Mouse (Mus musculus) neural tube, embryonic 14.5 days (tissue): ENCODE results near the gene Thbs3. TPM values are rescaled to one million over a fixed set of nuclear protein-coding genes. Genes with fewer than 3 reads are reported as not detected.

ENCODE experiments used
- ATAC-seq: fragments of 200-750 bp; cut with Nextera tagmentation; 2 replicates; pipeline ENCODE4 v1.8.0; 2017; ENCODE audit warnings: low read depth, mild to moderate bottlenecking, moderate TSS enrichment, moderate library complexity
- H3K27ac ChIP-seq: fragments of 300-500 bp; sonication (generic); 2 replicates; pipeline ENCODE4 v1.5.1; 2014; ENCODE audit warnings: low read depth, mild to moderate bottlenecking, control low read depth, low read length, moderate library complexity, mixed read lengths
- H3K27me3 ChIP-seq: fragments of 300-500 bp; sonication (generic); 2 replicates; pipeline ENCODE4 v1.6.1; 2014; ENCODE audit warnings: low read length; ENCODE audit not compliant: control insufficient read depth, insufficient read depth
- H3K36me3 ChIP-seq: fragments of 300-500 bp; sonication (generic); 2 replicates; pipeline ENCODE4 v1.6.1; 2014; ENCODE audit warnings: low read length, mixed read lengths; ENCODE audit not compliant: control insufficient read depth, insufficient read depth
- H3K4me1 ChIP-seq: fragments of 300-500 bp; sonication (generic); 2 replicates; pipeline ENCODE4 v1.6.1; 2014; ENCODE audit warnings: low read length; ENCODE audit not compliant: control insufficient read depth, insufficient read depth
- H3K4me2 ChIP-seq: fragments of 300-500 bp; sonication (generic); 2 replicates; pipeline ENCODE4 v1.6.1; 2014; ENCODE audit warnings: mild to moderate bottlenecking, low read depth, low read length, control low read depth
- H3K4me3 ChIP-seq: fragments of 300-500 bp; sonication (generic); 2 replicates; pipeline ENCODE4 v1.5.1; 2014; ENCODE audit warnings: low read depth, low read length, control low read depth, mixed read lengths
- H3K9ac ChIP-seq: fragments of 300-500 bp; sonication (generic); replicated peaks from 2 replicates; pipeline ENCODE4 v1.6.1; 2014; ENCODE audit warnings: low read depth, mild to moderate bottlenecking, control low read depth, low read length, mixed read lengths
- H3K9me3 ChIP-seq: fragments of 300-500 bp; sonication (generic); 2 replicates; pipeline ENCODE4 v1.6.1; 2016; ENCODE audit warnings: low read length; ENCODE audit not compliant: control insufficient read depth
- WGBS: fragments of 180-500 bp; shearing (Covaris S2); extraction: QIAGEN DNeasy Blood & Tissue Kit; methylation state at CpG from one replicate; pipeline ENCODE4 v1.1.7; 2014; 5-methylcytosine and 5-hydroxymethylcytosine counted together
- polyA plus RNA-seq: library from polyadenylated mRNA; unstranded; fragments of >200 nt; fragmentation: Nextera tagmentation; extraction: Ambion mirVana; gene quantifications from 2 replicates; pipeline ENCODE4 v1.2.1, GENCODE M21; 2014

Gene Thbs3
- polyA plus RNA-seq, 1 experiment from 2014 or later = 36.6 TPM

GRCm38 (mm10) chr3:89190436-89190835, 24.5 kb upstream of the Thbs3 start:
- no peaks in the 10 kb centered on the region for H3K4me1 ChIP-seq
- H3K4me3 ChIP-seq = no peak overlapping the region
- ATAC-seq = no peak
- 0 out of 2 replicates have a peak, but pooled peaks cover 18% of the 10 kb centered on the region for H3K36me3 ChIP-seq
- H3K27ac ChIP-seq = no peak overlapping the region
- no peak overlapping the region for H3K9ac ChIP-seq
- WGBS = 88% methylated on average over 8 of the region's 8 CpGs
- no peaks in the 10 kb centered on the region for H3K27me3 ChIP-seq
- H3K4me2 ChIP-seq = no peak overlapping the region
- H3K9me3 ChIP-seq = no peaks in the 10 kb centered on the region

GRCm38 (mm10) chr3:89193351-89193750, 21.6 kb upstream of the Thbs3 start:
- 79% methylated on average over 1 of the region's 1 CpGs for WGBS

GRCm38 (mm10) chr3:89193853-89194252, 21.1 kb upstream of the Thbs3 start:
- Histone ChIP-seq H3K4me2 (no peak overlapping the region), H3K36me3 (0 out of 2 replicates have a peak, but pooled peaks cover 1% of the 10 kb centered on the region), H3K27ac (no peak overlapping the region), H3K4me1 (no peaks in the 10 kb centered on the region), H3K27me3 (no peaks in the 10 kb centered on the region), H3K9ac (no peak overlapping the region), H3K4me3 (no peak overlapping the region), H3K9me3 (no peaks in the 10 kb centered on the region)
- no peak for ATAC-seq
- WGBS = 86% methylated on average over 2 of the region's 2 CpGs

More at GRCm38 (mm10) chr3:89193351-89193750, 21.6 kb upstream of the Thbs3 start:
- ATAC-seq = no peak
- Histone ChIP-seq H3K4me2 (no peak overlapping the region), H3K9ac (no peak overlapping the region), H3K27ac (no peak overlapping the region), H3K9me3 (no peaks in the 10 kb centered on the region), H3K36me3 (0 out of 2 replicates have a peak, but pooled peaks cover 6% of the 10 kb centered on the region), H3K4me1 (no peaks in the 10 kb centered on the region), H3K4me3 (no peak overlapping the region), H3K27me3 (no peaks in the 10 kb centered on the region)

GRCm38 (mm10) chr3:89195979-89196877, 18.8 kb upstream of the Thbs3 start:
- WGBS = 9% methylated on average over 33 of the region's 33 CpGs
- ATAC-seq = peak; percentile 94
- Histone ChIP-seq H3K9ac (peak overlapping the region; percentile 29), H3K4me2 (peak overlapping the region; percentile 45), H3K36me3 (no peaks in the 10 kb centered on the region), H3K4me3 (peak overlapping the region; percentile 27), H3K4me1 (no peaks in the 10 kb centered on the region), H3K27me3 (no peaks in the 10 kb centered on the region), H3K27ac (peak overlapping the region; percentile 56), H3K9me3 (no peaks in the 10 kb centered on the region)

GRCm38 (mm10) chr3:89199839-89200238, 15.1 kb upstream of the Thbs3 start:
- no peaks in the 10 kb centered on the region for H3K27me3 ChIP-seq
- no peak for ATAC-seq
- no peak overlapping the region for H3K27ac ChIP-seq
- H3K4me1 ChIP-seq = peaks cover 5% of the 10 kb centered on the region; the same call in 1 of the 2 replicates
- H3K4me2 ChIP-seq = no peak overlapping the region
- H3K9me3 ChIP-seq = no peaks in the 10 kb centered on the region
- no peak overlapping the region for H3K4me3 ChIP-seq
- no peak overlapping the region for H3K9ac ChIP-seq
- H3K36me3 ChIP-seq = peaks cover 10% of the 10 kb centered on the region
- WGBS = 84% methylated on average over 3 of the region's 3 CpGs

GRCm38 (mm10) chr3:89202253-89203141, 12.5 kb upstream of the Thbs3 start, which contains the start of gene Gba:
Gene Gba (plus strand): TSS chr3:89202928.
- peak; percentile 86 for ATAC-seq
- H3K27ac ChIP-seq = no peak within 1 kb of the TSS

GRCm38 (mm10) chr3:89203142-89203514, 11.9 kb upstream of the Thbs3 start:
- no peak overlapping the region for H3K27ac ChIP-seq
- ATAC-seq = peak; percentile 9; the same call in 1 of the 2 replicates
- H3K4me2 ChIP-seq = peak overlapping the region; percentile 53

More at GRCm38 (mm10) chr3:89202253-89203141, 12.5 kb upstream of the Thbs3 start, which contains the start of gene Gba:
- Histone ChIP-seq H3K27me3 (no peaks in the 10 kb centered on the region), H3K36me3 (peaks cover 27% of the 10 kb centered on the region), H3K9me3 (no peaks in the 10 kb centered on the region), H3K4me3 (peak within 1 kb of the TSS; percentile 46), H3K4me2 (peak within 1 kb of the TSS; percentile 53), H3K9ac (peak within 1 kb of the TSS; percentile 41), H3K4me1 (peaks cover 5% of the 10 kb centered on the region; the same call in 1 of the 2 replicates)
- 27% methylated on average over 13 of the region's 13 CpGs for WGBS

GRCm38 (mm10) chr3:89206079-89206478, 8.9 kb upstream of the Thbs3 start:
- no peak overlapping the region for H3K27ac ChIP-seq
- no peak overlapping the region for H3K9ac ChIP-seq
- no peaks in the 10 kb centered on the region for H3K27me3 ChIP-seq
- ATAC-seq = no peak
- H3K4me2 ChIP-seq = no peak overlapping the region
- no peak overlapping the region for H3K4me3 ChIP-seq
- WGBS = 94% methylated on average over 7 of the region's 7 CpGs
- H3K4me1 ChIP-seq = peaks cover 5% of the 10 kb centered on the region; the same call in 1 of the 2 replicates
- H3K9me3 ChIP-seq = no peaks in the 10 kb centered on the region
- peaks cover 62% of the 10 kb centered on the region for H3K36me3 ChIP-seq

More at GRCm38 (mm10) chr3:89203142-89203514, 11.9 kb upstream of the Thbs3 start:
- Histone ChIP-seq H3K4me3 (peak overlapping the region; percentile 46), H3K27me3 (no peaks in the 10 kb centered on the region), H3K4me1 (peaks cover 5% of the 10 kb centered on the region; the same call in 1 of the 2 replicates), H3K9ac (peak overlapping the region; percentile 41), H3K36me3 (peaks cover 33% of the 10 kb centered on the region), H3K9me3 (no peaks in the 10 kb centered on the region)
- WGBS = 44% methylated on average over 5 of the region's 5 CpGs
